Mouse (Mus musculus): ENCODE measurements around the gene Tpmt. TPM values are rescaled to one million over a fixed set of nuclear protein-coding genes. Genes with fewer than 3 reads are reported as not detected.

Gene Tpmt
- polyA plus RNA-seq (2021; fragmentation: Nextera tagmentation) = 12.3 and 14.6 TPM in 2 replicates
- long read RNA-seq, experiment 1, transcript Tpmt-201 (9 exons, 2,708 nt) = major isoform, 27 of 104 reads
- long read RNA-seq, experiment 1, partial matches to known transcripts = 4 of 104 reads
- long read RNA-seq, experiment 1, other reads (novel, unspliced or antisense) = 73 of 104 reads
- long read RNA-seq, experiment 2, partial matches to known transcripts = 2 of 22 reads
- long read RNA-seq, experiment 2, other reads (novel, unspliced or antisense) = 17 of 22 reads

DNA sequence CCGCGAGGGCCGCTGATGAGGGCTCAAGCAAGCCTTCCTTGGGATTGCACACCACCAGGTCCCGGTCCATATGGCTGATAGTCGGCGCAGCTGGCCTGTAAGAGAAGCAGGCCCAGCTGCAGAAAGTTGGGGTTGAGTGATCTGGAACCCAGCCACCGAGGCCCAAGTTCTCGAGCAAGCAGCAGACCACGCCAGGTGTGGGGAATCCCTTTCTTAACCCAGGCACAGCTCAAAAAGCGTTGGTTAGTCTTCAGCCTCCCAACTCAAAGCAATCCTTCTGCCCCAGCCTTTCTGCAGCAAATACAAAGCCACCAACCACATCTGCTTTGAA is at the start of gene Tpmt:
Gene Tpmt (minus strand): TSS at position 121 of the 331 bp plus-strand sequence.

DNA sequence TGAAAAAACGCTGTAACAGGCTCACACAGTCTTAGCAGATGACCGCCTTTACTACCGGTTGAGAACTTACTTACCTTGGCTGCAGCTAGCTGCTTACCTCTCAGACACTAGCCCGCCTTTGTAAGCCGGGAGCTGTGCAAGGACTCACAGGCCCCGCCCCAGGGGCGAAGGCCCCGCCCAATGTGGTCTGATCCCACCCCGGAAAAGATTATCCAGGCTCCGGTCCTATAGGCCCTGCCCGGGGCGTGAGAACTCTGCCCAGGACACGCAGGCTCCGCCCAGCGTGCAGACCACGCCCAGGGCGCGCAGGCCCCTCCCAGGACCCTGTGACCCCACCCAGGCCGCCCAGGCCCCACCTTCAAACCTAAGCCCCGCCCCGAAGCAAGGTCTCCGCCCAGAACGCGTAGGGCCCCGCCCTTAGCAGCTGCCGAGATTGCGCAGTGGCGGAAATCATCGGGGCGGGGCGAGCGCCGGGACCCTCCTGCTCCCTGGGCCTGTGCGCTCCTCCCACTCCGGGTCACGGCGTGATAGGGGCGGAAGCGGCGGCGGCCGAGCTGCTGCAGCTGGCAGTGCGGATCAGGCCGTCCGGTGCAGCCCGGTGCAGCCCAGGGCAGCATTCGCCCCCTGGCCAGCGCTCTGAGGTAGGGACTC is 1.4 kb downstream of the Tpmt start, which contains the start of gene Kdm1b:
Gene Kdm1b (plus strand): TSS at position 470 of the 651 bp plus-strand sequence.

DNA sequence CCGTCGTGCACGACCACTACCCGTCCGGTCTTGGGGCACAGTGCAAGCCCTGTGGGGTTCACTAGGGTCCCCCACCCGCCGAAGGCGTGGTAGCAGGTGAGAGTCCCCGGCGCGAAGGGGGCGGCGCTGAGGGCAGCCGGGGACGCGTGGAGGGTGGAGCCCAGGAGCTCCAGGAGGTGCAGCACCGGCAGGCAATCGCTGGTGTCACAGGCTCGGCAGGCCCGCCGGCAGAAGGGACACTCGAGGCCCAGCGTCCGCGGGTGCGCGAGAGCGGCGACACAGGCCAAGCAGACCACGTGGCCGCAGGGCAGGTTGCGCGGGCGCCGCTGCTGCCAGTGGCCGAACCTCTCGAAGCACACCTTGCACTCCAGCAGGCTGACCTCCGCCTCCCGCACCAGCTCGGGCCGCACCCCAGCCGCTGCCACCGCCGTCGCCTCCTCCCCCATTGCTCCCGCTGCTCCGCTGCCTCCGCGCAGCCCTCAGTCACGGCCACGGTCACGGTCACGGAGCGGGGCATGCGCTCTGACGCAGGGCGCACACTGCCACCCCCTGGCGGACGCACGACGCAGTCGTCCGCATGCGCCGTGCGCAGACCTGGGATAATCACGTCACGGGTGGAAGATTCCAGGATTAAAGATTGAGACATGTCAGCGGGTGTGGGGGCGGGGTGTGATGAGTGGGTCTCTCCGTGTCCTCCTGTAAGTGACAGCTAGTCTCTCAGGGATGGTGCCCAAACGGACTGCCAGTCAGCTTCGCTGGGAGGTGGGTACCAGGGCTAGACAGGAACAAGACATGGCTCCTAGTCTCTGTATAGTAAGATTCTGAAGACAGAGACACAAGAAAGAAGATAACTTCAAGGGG is 30.0 kb downstream of the Tpmt start, which contains the start of gene Nhlrc1:
Gene Nhlrc1 (minus strand): TSS at position 517 of the 861 bp plus-strand sequence.

Other genes with a start within 250 kb of the Tpmt start
- 3.7 and 5.2 TPM in 2 replicates for gene Kif13a, start 114.9 kb downstream of the Tpmt start, polyA plus RNA-seq (2021; fragmentation: Nextera tagmentation)
- gene Nhlrc1, start 29.9 kb downstream of the Tpmt start, polyA plus RNA-seq (2021; fragmentation: Nextera tagmentation) = 12.4 and 15.4 TPM in 2 replicates
- gene Kdm1b, start 1.2 kb downstream of the Tpmt start, polyA plus RNA-seq (2021; fragmentation: Nextera tagmentation) = 2.1 and 2.6 TPM in 2 replicates
- gene Dek, start 61.5 kb upstream of the Tpmt start, polyA plus RNA-seq (2021; fragmentation: Nextera tagmentation) = 81.0 and 93.3 TPM in 2 replicates
- gene Rnf144b, start 77.9 kb upstream of the Tpmt start, polyA plus RNA-seq (2021; fragmentation: Nextera tagmentation) = 5.4 and 6.8 TPM in 2 replicates

Data from left cerebral cortex, adult 6 months (tissue).